Mouse (Mus musculus): ENCODE measurements at regions not wholly inside any gene's neighbourhood (a gene's known extent, or its start where the extent isn't known, plus 50 kb on each side); places are given as distances from the start of the nearest gene placed in this dataset.

DNA sequence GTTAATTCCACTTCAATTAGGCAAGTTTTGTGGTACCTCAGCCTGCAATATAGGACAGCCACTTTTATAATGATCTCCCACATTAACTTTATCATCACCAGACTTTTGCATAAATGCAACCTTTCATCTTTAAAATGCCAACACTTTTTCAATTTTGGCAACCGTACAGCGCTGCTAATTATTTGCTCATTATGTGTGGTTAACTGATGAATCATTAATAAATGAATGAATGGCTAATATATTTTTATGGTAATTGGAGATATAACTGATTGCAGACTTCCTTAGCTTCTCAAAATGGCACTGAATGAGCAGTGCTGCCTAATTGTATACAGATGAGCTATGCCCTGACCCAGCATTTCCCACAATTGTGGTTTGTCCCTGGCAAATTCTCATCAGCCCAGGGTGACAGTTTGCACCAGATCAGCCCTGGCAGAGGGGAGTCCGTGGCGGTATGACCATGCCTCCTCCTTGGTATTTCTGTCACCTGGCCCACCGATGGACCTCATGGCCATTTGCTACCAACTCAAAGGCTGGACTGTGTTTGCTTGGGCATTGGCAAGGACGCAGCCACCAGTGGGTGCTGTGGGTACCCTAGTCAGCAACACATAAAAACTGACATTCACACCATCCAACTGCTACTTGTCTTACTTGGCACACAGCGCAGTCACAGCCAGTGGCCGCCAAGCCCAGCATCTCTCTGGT lies 173.7 kb upstream of the Lmo4 start:
- DNase-seq (ENCODE audit: low read depth): no peak

DNA sequence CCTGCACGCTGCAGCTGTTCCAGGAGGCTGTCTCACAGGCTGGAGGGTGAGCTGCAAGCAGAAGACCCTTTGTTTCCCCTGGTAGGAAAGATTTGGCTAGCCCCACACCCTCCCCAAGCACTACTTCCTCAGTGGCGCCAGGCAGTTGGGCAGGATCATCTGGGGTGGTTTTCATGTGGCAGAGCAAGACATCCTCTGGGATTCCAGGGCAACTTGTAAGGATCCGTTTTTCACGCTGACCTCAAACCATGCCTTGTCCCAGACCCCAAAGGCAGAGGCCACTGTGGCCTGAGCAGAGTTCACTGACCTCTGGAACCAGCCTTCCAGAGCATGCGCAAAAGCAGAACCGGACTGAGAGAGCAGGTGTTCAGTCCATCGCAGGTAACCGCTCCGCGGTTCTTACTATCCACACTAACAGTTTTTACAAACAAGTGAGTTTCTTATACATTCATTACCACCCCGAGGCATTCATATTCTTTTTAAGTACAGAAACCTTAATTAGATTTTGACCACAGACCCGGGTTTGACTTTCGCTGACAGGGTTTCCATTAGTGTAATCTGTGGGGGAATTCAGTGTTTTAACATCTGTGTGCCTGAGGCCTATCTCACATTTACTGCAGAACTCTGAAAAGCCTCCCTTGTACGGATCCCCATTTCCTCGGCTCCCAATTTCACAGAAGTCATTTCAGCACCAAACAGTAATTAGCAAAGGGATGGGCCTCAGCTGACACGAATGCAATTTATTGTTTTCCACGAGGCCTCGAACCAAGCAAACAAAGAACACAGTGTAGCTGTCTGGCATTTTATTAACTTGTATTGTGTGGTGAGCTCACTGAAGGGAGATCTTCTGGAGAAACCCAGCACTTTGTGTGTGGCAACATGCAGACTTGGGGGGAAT lies 172.9 kb upstream of the Lmo4 start:
- no peak for DNase-seq (ENCODE audit: low read depth)

- DNase-seq (ENCODE audit: low read depth): no peak
These were observed 171.7 kb upstream of the Lmo4 start for GRCm38 (mm10) chr3:144376463-144377402.

GRCm38 (mm10) chr3:144375725-144376412 lies 170.8 kb upstream of the Lmo4 start:
- DNase-seq (ENCODE audit: low read depth): no peak

DNA sequence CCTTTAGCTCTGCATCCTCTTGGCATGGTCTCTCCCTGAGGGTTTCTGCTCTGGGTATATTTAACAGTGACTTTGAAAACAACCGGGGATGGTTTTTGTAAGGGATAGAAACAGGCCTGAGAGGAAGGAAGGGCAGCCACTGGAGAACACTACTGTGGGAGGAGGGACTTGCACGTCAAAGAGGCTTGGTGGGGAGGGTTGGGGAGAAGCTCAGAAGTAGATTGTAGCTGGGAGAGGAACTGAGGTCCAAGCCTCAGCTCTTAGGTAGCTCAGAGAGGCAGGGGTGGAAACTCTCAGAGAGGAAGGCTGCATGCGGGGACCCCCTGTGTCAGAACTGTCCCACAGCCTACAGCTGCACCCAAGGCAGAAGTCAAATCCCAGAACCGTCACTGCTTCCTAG lies 163.3 kb upstream of the Lmo4 start:
- DNase-seq (ENCODE audit: low read depth): no peak

DNA sequence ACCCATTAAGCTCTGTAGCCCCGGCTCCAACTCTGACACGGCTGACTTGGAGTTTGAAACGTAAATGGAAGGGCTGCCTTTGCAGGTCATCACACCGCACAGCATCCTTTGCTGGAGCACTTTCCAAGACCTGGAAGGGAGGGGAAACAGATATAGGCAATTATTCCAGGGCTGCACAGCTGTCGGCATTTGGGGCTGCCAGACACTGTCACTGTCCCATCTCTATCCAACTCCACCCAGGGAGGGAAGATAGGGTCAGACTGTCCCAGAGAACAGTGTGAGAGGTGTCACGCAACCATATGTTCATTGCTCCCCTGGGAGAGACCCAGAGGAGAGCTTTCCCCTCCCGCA lies 162.7 kb upstream of the Lmo4 start:
- no peak for DNase-seq (ENCODE audit: low read depth)

DNA sequence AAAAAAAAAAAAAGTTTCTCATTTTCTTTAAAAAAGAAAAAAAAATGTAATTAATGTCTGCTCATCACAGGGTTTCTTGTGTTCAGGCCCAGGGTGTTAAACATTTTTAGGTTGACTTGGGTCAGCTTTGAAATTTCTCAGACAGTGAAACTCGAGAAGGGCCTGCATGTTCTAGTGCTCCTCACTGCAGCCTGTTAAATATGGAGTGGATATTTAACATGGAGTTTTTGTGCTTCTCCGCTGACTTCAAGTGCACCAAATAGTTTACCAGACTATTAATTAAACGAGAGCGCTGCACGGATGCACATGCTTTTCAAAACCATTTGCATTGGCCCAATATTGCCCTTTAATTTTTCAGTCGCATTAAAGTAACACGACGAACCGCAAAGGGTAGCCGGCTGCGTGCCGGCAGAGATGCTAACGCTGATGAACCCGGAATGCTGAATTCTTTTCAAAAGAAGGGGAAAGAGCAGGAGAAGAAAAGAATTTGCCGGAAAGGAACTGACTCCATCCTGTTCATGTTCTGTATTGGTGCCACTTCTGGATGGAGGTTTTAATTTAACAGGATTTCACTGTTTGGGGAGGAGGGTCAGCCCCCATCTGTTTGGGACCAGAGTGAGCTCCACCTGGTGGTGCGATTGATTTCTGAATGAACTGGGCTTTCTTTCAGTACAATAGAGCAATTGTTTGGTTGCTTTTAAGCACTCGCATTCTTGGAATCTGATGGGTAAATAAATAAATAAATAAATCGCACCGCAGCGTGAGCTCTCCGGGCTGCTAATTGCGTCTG lies 162.2 kb upstream of the Lmo4 start:
- no peak for DNase-seq (ENCODE audit: low read depth)

- no peak for DNase-seq (ENCODE audit: low read depth)
These were observed 160.9 kb upstream of the Lmo4 start for GRCm38 (mm10) chr3:144365894-144366293.

DNA sequence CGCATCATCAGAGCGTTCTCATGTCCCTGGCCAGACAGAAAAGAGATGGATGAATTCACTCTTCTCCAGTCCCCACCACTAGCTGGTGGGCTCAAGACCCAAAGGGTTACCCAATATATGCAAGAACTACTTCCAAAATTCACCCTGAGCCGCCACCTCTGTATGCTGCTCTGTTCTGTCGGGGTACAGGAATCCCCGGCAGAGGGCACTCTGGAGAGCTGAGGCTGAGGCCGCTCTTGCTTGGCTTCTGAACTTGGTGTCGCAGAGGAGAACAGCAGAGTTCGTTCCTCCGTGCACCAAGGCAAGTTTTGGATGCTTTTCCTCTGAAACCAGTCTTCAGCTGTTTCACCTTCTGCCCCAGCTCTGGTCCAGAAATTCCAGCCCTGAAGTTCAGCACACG lies 157.5 kb upstream of the Lmo4 start:
- no peak for DNase-seq (ENCODE audit: low read depth)

DNA sequence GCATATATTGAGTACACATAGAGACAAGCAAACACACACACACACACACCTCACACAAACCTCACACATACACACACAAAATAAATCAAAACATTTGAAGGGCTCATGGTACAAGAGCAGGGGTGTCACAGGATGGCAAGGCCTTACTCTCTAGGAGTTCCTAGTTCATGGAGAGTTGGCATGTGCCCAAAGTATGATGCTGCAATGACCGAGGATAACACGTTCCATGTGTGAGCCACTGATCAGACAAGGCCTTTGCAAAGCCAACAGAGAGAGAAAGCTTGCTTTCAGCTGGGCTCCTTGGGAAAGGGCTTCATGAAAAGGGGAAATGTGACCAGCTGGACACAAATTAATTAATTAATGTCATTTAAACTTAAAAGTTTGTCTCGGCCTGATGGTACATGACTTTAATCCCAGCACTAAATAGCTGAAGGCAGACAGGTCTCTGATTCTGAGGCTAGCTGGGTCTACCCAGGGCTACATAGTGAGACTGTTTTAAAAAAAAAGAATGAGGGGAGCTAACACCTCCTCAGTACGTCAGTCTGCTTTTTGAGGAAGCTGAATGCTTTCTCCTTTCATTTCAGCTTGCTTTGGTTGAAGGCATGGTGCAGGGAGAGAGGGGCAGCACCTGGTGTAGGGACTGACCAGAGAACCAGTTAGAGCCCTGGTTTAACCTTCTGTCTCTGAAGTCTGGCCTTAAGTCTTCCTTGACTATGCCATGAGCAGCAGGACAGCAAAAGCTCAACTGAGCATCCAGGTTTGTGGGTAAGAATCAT lies 156.4 kb upstream of the Lmo4 start:
- no peak for DNase-seq (ENCODE audit: low read depth)

DNA sequence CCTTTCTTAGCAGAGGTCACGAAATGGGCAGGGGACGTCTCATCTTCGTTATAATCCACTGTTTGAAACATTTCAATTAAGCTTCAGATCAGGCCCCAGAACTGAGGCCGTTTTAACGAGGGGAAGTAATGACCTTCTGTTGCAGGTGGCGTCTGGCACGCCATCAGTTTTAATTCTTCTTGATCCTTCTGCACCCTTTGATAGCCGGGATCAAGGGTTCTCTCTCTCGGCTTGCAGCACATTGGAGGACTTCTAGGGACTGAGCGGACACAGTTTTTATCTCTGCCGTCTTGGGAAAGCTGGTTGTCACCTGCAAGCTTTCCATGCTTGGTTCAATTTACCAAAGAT lies 151.9 kb upstream of the Lmo4 start:
- DNase-seq (ENCODE audit: low read depth): no peak

DNA sequence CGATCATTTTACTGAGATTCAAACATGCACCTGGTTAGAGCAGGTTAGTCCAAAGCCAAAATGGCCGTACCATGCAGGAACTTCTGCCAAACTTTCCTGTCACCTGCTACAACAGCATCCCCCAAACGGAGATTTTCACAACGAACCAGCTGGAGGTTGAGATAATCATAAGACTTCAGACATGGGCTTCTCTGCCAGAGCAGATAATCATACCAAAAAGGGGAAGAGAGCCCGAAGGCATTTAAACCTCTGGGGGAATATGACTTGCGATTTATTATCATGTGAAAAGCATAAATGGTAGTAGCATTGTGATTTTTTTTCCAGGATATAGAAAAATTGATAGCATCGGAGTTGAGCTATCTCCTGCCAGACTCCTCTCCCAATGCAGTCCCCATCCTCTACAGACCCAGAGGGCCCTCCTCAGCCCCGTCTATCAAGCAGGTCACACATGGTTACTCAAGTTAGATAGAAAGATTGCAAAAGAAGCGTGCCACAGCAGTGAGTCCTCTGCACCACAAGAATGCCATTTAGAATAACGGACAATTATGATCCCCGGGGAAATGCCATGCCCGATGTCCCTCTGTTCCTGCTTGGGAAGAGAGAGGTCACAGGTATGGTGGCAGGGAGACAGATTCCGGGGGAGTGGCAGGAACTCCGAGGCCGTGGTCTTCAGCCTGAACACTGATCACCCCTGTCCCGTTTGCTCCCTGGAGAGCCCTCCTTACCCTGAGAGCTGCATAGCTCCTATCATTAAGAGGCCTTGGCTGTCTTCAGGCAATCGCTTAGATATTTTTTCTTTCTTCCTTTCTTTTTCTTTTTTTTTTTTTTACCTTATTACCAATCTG lies 151.3 kb upstream of the Lmo4 start:
- DNase-seq (ENCODE audit: low read depth): no peak

- DNase-seq (ENCODE audit: low read depth): peak; percentile 51
These were observed 147.5 kb upstream of the Lmo4 start for GRCm38 (mm10) chr3:144352559-144352958.

- DNase-seq (ENCODE audit: low read depth): no peak
These were observed 143.4 kb upstream of the Lmo4 start for GRCm38 (mm10) chr3:144348431-144348830.

GRCm38 (mm10) chr3:144335237-144335636 lies 130.2 kb upstream of the Lmo4 start:
- DNase-seq (ENCODE audit: low read depth): no peak

DNA sequence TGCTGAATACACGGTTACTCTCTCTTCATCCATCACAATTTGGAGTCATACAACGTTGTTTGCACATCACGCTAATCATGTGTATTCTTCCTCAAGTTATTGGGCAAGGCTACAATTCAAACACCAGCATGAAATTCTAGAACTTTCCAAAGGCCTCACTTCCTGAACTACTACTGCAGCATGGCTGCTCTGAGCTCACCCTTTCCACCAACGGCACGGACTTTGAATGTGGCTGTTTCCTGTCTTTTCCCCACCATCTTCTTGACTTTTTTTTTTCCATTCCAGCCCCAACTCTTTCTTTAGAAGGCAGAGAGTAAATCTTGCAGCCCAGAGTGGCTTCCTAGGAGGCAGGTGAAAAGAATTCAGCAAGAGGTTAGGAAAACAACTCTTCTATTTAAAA lies 129.2 kb upstream of the Lmo4 start:
- no peak for DNase-seq (ENCODE audit: low read depth)

DNA sequence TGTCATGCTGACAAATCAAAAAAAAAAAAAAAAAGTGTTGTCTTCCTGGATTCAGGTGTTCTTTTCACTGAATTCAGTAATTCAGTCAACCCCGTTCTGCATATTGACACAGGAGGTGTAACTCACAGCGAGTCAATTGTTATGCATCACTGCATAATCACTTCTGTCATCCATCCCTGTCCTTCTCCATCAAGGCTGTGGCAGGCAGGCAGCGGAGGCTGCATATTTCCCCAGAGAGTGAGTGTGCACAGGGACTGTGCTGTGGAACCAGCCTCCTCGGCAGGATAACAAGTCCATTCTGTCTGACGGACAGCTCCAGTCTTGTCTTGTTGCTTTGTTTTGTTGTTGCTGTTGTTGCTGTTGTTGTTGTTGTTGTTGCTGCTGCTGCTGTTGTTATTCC lies 127.3 kb upstream of the Lmo4 start:
- DNase-seq (ENCODE audit: low read depth): no peak

DNA sequence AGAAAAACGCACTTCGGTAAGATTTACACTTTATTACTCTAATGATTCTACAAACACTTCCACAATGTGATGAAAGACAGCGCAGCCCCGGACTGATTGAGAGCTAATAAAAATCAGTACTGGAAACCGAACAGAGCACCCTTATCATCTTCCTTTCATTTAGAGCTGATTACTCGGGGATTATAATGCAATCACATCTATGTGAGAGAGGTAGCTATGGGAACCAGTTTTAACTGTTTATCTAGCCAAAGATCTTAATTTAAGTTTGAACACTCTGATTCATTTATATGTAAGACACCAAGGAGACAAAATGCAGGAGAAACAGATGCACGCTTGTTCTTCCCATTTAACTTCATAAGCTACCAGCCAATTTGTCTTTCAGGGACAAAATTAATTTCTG lies 124.1 kb upstream of the Lmo4 start:
- no peak for DNase-seq (ENCODE audit: low read depth)

- no peak for DNase-seq (ENCODE audit: low read depth)
These were observed 122.3 kb upstream of the Lmo4 start for GRCm38 (mm10) chr3:144327235-144327760.
